Comparison of ENCODE assay signal across 8 mouse cellular contexts in genomic region chr2:178426229-178426628, GRCm38 (mm10). TPM values are rescaled to one million over a fixed set of nuclear protein-coding genes. Genes with fewer than 3 reads are reported as not detected.
DNase-seq lines count a peak whose midpoint lies in the region; ATAC-seq and TF ChIP-seq lines count a peak whose summit lies in the region.

No protein-coding gene starts in this region.

- no peaks in the 10 kb centered on the region for H3K36me3 ChIP-seq in lung, postnatal 0 days (ENCODE audit: insufficient read depth, low read length)
- no peaks in the 10 kb centered on the region for H3K36me3 ChIP-seq in intestine, embryonic 16.5 days (ENCODE audit: control insufficient read depth, insufficient read depth, low read length)

- H3K4me2 ChIP-seq in lung, postnatal 0 days (replicated peaks; ENCODE audit: low read depth, low read length): no peak overlapping the region
- no peak overlapping the region for H3K4me2 ChIP-seq in intestine, embryonic 16.5 days (ENCODE audit: low read depth, low read length)

- no peak overlapping the region for H3K27ac ChIP-seq in gastrocnemius, adult 2 months
- no peak overlapping the region for H3K27ac ChIP-seq in lung, postnatal 0 days (ENCODE audit: low read length)
- no peak overlapping the region for H3K27ac ChIP-seq in intestine, embryonic 16.5 days (ENCODE audit: low read length)

- no peak overlapping the region for H3K9ac ChIP-seq in lung, postnatal 0 days (replicated peaks; ENCODE audit: low read depth)
- H3K9ac ChIP-seq in intestine, embryonic 16.5 days (ENCODE audit: low read depth, low read length): no peak overlapping the region

- H3K4me3 ChIP-seq in gastrocnemius, adult 2 months: no peak overlapping the region
- H3K4me3 ChIP-seq in lung, postnatal 0 days (ENCODE audit: low read depth, low read length): no peak overlapping the region
- no peak overlapping the region for H3K4me3 ChIP-seq in lung, adult 2 months (replicated peaks; ENCODE audit: extremely low read depth, low read depth, low read length)
- H3K4me3 ChIP-seq in intestine, embryonic 16.5 days (ENCODE audit: low read length): no peak overlapping the region

- no peaks in the 10 kb centered on the region for H3K9me3 ChIP-seq in lung, postnatal 0 days (ENCODE audit: low read length)
- no peaks in the 10 kb centered on the region for H3K9me3 ChIP-seq in intestine, embryonic 16.5 days (ENCODE audit: control insufficient read depth, low read length)

- 17% methylated on average over 4 of the region's 4 CpGs for WGBS in lung, postnatal 0 days
- 21% methylated on average over 4 of the region's 4 CpGs for WGBS in lung, adult 2 months
- WGBS in intestine, embryonic 16.5 days: 26% methylated on average over 4 of the region's 4 CpGs

- H3K27me3 ChIP-seq in lung, postnatal 0 days (replicated peaks; ENCODE audit: insufficient read depth, low read length): no peaks in the 10 kb centered on the region
- H3K27me3 ChIP-seq in intestine, embryonic 16.5 days (replicated peaks; ENCODE audit: control insufficient read depth, insufficient read depth, low read length): no peaks in the 10 kb centered on the region

- peak; percentile 68 for TF ChIP-seq CTCF in gastrocnemius, adult 2 months (IDR thresholded peaks at IDR 0.05)
- TF ChIP-seq CTCF in lung, postnatal 0 days (IDR thresholded peaks at IDR 0.05): peak; percentile 69
- no peak; the same call in 1 of the 2 replicates for TF ChIP-seq CTCF in lung, adult 2 months (IDR thresholded peaks at IDR 0.05; ENCODE audit: insufficient read depth, low read length)

- DNase-seq in gastrocnemius, adult 2 months: no peak
- DNase-seq in gastrocnemius, adult 18-20 months (ENCODE audit: low spot score): no peak
- DNase-seq in lung, postnatal 0 days (ENCODE audit: low spot score): peak; percentile 47
- no peak for DNase-seq in lung, adult 2 months
- peak; percentile 13 for DNase-seq in neural tube, embryonic 10.5 days (ENCODE audit: extremely low spot score, low spot score)
- no peak for DNase-seq in adrenal gland, adult 2 months
- no peak for DNase-seq in urinary bladder, adult 2 months (ENCODE audit: low spot score)

- TF ChIP-seq POLR2A in lung, adult 2 months (IDR thresholded peaks at IDR 0.05; ENCODE audit: borderline replicate concordance, extremely low read depth, low read depth, low read length): no peak

- TF ChIP-seq EP300 in lung, postnatal 0 days (IDR thresholded peaks at IDR 0.05): no peak

- intact Hi-C loops in gastrocnemius, adult 2 months (cut with DNase I): loop anchor here (5.0 to 10.0 kb wide), 2 partner anchors 81 to 239 kb away; no protein-coding TSS in a partner anchor

- no peak for ATAC-seq in lung, postnatal 0 days
- ATAC-seq in intestine, embryonic 16.5 days: peak; percentile 34; the same call in 1 of the 2 replicates

- H3K4me1 ChIP-seq in lung, postnatal 0 days (ENCODE audit: insufficient read depth, low read depth, low read length): no peaks in the 10 kb centered on the region
- H3K4me1 ChIP-seq in lung, adult 2 months (ENCODE audit: control insufficient read depth, insufficient read depth, low read length): no peaks in the 10 kb centered on the region; the same call in 1 of the 2 replicates
- peaks cover 5% of the 10 kb centered on the region; the same call in 1 of the 2 replicates for H3K4me1 ChIP-seq in intestine, embryonic 16.5 days (ENCODE audit: control insufficient read depth, insufficient read depth, low read length)

RNA-seq across cellular contexts. Expression of gene Cdh26, which starts 4.1 kb away (rescaled TPM):
- total RNA-seq in gastrocnemius, adult 2 months (2021): not detected
- not detected for total RNA-seq in gastrocnemius, adult 18-20 months (2021)
- polyA plus RNA-seq in lung, postnatal 0 days (2015; fragmentation: Nextera tagmentation; extraction: Ambion mirVana): 0.13 and 0.19 TPM in 2 replicates
- 0.50 and 0.63 TPM in 2 replicates for polyA plus RNA-seq in lung, adult 2 months (2012; rRNA removed)
- polyA plus RNA-seq in intestine, embryonic 16.5 days (2015; fragmentation: Nextera tagmentation; extraction: Ambion mirVana): 0.69 and 0.71 TPM in 2 replicates
- not detected for total RNA-seq in adrenal gland, adult 2 months (2021)
- not detected in 2 replicates for polyA plus RNA-seq in adrenal gland, adult 2 months (2012; rRNA removed)
- polyA plus RNA-seq in urinary bladder, adult 2 months (2012; rRNA removed): 0.22 and 0.28 TPM in 2 replicates

RNA-seq across cellular contexts. Expression of gene Fam217b, which starts 11.9 kb away (rescaled TPM):
- total RNA-seq in gastrocnemius, adult 2 months (2021): 1 to 10 TPM; 1.8 to 3.1 TPM
- 1 to 10 TPM; 2.2 to 2.6 TPM for total RNA-seq in gastrocnemius, adult 18-20 months (2021)
- polyA plus RNA-seq in lung, postnatal 0 days (2015; fragmentation: Nextera tagmentation; extraction: Ambion mirVana): 3.5 and 4.2 TPM in 2 replicates
- 2.4 and 3.3 TPM in 2 replicates for polyA plus RNA-seq in lung, adult 2 months (2012; rRNA removed)
- polyA plus RNA-seq in intestine, embryonic 16.5 days (2015; fragmentation: Nextera tagmentation; extraction: Ambion mirVana): 4.2 and 5.4 TPM in 2 replicates
- total RNA-seq in adrenal gland, adult 2 months (2021): 1 to 10 TPM; 3.2 to 8.7 TPM
- polyA plus RNA-seq in adrenal gland, adult 2 months (2012; rRNA removed): 2.4 and 2.6 TPM in 2 replicates
- polyA plus RNA-seq in urinary bladder, adult 2 months (2012; rRNA removed): 4.5 and 5.6 TPM in 2 replicates

RNA-seq across cellular contexts. Expression of gene Ppp1r3d, which starts 12.0 kb away (rescaled TPM):
- total RNA-seq in gastrocnemius, adult 2 months (2021): 1 to 10 TPM; 3.0 to 6.3 TPM
- total RNA-seq in gastrocnemius, adult 18-20 months (2021): 1 to 10 TPM; 2.5 to 4.1 TPM
- polyA plus RNA-seq in lung, postnatal 0 days (2015; fragmentation: Nextera tagmentation; extraction: Ambion mirVana): 3.5 and 4.2 TPM in 2 replicates
- polyA plus RNA-seq in lung, adult 2 months (2012; rRNA removed): 5.3 and 6.0 TPM in 2 replicates
- 3.9 and 4.3 TPM in 2 replicates for polyA plus RNA-seq in intestine, embryonic 16.5 days (2015; fragmentation: Nextera tagmentation; extraction: Ambion mirVana)
- 1 to 10 TPM; 2.8 to 7.8 TPM for total RNA-seq in adrenal gland, adult 2 months (2021)
- polyA plus RNA-seq in adrenal gland, adult 2 months (2012; rRNA removed): 7.0 and 8.8 TPM in 2 replicates
- 3.8 and 4.2 TPM in 2 replicates for polyA plus RNA-seq in urinary bladder, adult 2 months (2012; rRNA removed)

RNA-seq across cellular contexts. Expression of gene Sycp2, which starts 18.7 kb away (rescaled TPM):
- total RNA-seq in gastrocnemius, adult 2 months (2021): under 1 TPM; 0.11 to 0.20 TPM
- total RNA-seq in gastrocnemius, adult 18-20 months (2021): under 1 TPM in 1 of 2 experiments, not detected in 1; 0.09 TPM
- 0.10 and 0.15 TPM in 2 replicates for polyA plus RNA-seq in lung, postnatal 0 days (2015; fragmentation: Nextera tagmentation; extraction: Ambion mirVana)
- 0.04 TPM in 1 of 2 replicates, not detected in the other for polyA plus RNA-seq in lung, adult 2 months (2012; rRNA removed)
- polyA plus RNA-seq in intestine, embryonic 16.5 days (2015; fragmentation: Nextera tagmentation; extraction: Ambion mirVana): 0.04 and 0.17 TPM in 2 replicates
- under 1 TPM; 0.06 to 0.21 TPM for total RNA-seq in adrenal gland, adult 2 months (2021)
- not detected in 2 replicates for polyA plus RNA-seq in adrenal gland, adult 2 months (2012; rRNA removed)
- 0.11 and 0.13 TPM in 2 replicates for polyA plus RNA-seq in urinary bladder, adult 2 months (2012; rRNA removed)

Comparison
In these comparisons a context has a peak if more than half of its experiments do, and no peak if none do; other contexts are left out.
1. DNase-seq: peak in lung, postnatal 0 days (single experiment) and neural tube, embryonic 10.5 days (single experiment); none in gastrocnemius, adult 2 months (single experiment), gastrocnemius, adult 18-20 months (single experiment), lung, adult 2 months (single experiment), adrenal gland, adult 2 months (single experiment) and urinary bladder, adult 2 months (single experiment).